Mouse (Mus musculus): ENCODE results near the gene Mpped2. TPM values are rescaled to one million over a fixed set of nuclear protein-coding genes. Genes with fewer than 3 reads are reported as not detected.

The Mpped2 gene
- polyA plus RNA-seq, 1 experiment from 2014 or later, result 106 TPM

DNA sequence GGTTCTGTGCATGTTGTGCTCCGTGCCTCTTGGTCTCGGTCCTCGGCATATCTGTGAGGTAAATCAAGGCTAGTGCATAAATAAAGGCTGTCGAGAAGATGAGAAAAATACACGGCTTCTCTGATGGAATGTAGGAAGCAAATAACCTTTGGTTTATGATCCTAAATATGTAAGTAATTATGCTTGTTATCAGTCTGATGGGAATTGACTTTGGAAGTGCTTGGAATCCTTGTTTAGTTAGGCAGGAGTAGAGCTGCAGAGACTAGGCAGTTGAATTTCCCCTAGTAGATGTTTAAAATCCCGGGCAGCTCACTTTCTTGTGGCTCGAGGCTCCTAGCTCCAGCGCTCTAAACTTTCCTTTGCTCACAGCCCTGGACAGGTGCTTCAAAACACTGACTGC lies 69.9 kb downstream of the Mpped2 start:
- Histone ChIP-seq H3K27ac (no peak overlapping the region), H3K27me3 (ENCODE audit: low read depth, poor library complexity, severe bottlenecking) (no peaks in the 10 kb centered on the region), H3K9me3 (replicated peaks) (no peaks in the 10 kb centered on the region), H3K4me3 (no peak overlapping the region), H3K36me3 (peaks cover 9% of the 10 kb centered on the region), H3K4me1 (0 out of 2 replicates have a peak, but pooled peaks cover 6% of the 10 kb centered on the region)
- no peak for DNase-seq (ENCODE audit: low spot score)
- 74% methylated on average over 8 of the region's 8 CpGs for WGBS

DNA sequence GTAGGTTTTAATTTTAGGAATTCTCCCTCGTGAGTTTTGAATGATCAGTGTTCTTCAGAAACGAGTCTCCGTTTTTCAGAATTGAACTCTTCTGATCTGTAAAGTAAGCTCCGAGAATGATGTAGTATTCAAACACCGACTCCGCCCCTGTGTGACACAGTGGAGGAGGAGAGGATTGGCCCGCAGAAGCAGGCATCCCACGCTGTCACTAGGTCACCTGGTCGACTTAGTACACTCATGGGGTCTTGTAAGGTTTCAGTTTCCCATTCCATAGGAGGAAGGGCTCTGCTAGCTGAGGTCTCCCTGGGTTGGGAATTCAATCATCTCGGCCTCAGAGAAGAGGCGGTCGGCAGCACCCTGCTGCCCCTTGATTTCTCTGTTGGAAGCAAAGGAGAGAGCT lies 76.2 kb downstream of the Mpped2 start:
- Histone ChIP-seq H3K27ac (no peak overlapping the region), H3K4me3 (no peak overlapping the region), H3K36me3 (peaks cover 11% of the 10 kb centered on the region), H3K27me3 (ENCODE audit: low read depth, poor library complexity, severe bottlenecking) (no peaks in the 10 kb centered on the region), H3K4me1 (peaks cover 2% of the 10 kb centered on the region), H3K9me3 (replicated peaks) (no peaks in the 10 kb centered on the region)
- DNase-seq (ENCODE audit: low spot score), result no peak
- WGBS, result 81% methylated on average over 12 of the region's 12 CpGs

DNA sequence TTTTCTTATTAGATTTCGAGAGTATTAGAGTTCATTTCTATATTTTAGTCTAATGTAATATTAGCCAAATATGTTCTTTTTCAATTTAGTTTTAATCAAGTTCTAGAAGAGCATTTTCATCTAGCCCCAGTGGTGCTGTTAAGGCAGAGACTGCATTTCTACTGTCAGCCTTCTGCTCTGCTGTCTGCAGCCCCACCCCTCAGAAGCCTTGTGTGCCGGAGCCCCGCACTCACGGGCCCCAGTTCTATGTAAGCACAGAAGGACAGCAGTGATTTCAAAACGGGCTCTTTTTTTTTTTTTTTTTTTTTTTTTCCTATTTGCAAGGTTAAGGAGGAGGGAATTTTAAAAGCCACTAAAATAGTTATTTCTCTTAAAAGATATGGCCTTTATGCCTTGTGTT lies 79.6 kb downstream of the Mpped2 start:
- no peak for DNase-seq (ENCODE audit: low spot score)

DNA sequence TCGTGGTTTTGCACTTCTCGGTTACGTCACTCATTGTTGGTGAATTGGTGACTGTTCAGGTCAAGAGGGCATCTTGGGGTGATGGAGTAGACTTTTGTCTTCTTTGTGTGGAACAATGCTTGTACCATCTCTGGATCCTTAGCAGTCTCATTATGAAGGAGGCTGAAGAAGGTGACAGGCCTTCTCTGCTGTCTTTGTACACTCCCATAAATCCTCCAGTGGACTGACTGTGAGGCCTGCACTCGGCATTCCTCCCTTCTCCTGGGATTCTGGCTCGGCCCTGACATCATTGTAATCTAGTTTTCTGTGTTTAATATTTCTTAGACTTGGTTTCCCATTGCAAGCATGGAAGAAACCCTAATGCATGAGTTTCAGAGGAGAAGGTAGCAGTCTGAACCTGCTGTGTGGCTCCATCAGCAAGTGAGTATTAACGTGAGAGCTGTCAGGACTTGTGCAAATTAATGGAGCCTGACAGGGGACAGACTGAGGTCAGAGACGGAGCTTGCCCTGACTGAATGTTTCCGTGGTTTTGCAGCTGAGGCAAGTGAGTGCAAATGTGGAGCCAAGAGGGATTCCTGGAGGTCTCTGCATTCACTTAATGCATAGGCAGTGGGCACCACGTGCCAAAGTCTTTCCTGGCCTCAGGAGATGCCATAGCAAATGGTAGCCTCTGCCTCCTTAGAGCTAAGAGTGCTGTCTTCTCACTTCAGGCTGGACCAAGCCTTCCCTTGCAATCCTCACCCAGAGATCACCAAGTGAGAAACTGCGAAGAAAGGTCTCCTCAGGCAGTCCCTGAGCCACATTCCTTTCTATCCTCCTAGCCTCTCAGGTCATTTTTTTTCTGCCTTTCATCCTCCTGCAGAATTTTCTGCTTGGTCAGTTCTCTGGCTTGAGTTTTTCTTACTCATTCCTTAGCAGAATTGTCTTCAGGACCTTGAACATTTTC lies 81.5 kb downstream of the Mpped2 start:
- Histone ChIP-seq H3K4me3 (no peak overlapping the region), H3K27ac (peak overlapping the region; percentile 33; the same call in 1 of the 2 replicates), H3K27me3 (ENCODE audit: low read depth, poor library complexity, severe bottlenecking) (no peaks in the 10 kb centered on the region), H3K36me3 (peaks cover 6% of the 10 kb centered on the region), H3K4me1 (peaks cover 19% of the 10 kb centered on the region), H3K9me3 (replicated peaks) (no peaks in the 10 kb centered on the region)
- DNase-seq (ENCODE audit: low spot score), result no peak
- 44% methylated on average over 10 of the region's 10 CpGs for WGBS

More for the DNA sequence above, 79.6 kb downstream of the Mpped2 start:
- 73% methylated on average over 5 of the region's 5 CpGs for WGBS
- H3K27ac ChIP-seq, result no peak overlapping the region
- peaks cover 6% of the 10 kb centered on the region for H3K36me3 ChIP-seq
- H3K27me3 ChIP-seq (ENCODE audit: low read depth, poor library complexity, severe bottlenecking), result no peaks in the 10 kb centered on the region
- no peaks in the 10 kb centered on the region for H3K9me3 ChIP-seq (replicated peaks)
- peaks cover 19% of the 10 kb centered on the region for H3K4me1 ChIP-seq
- no peak overlapping the region for H3K4me3 ChIP-seq

DNA sequence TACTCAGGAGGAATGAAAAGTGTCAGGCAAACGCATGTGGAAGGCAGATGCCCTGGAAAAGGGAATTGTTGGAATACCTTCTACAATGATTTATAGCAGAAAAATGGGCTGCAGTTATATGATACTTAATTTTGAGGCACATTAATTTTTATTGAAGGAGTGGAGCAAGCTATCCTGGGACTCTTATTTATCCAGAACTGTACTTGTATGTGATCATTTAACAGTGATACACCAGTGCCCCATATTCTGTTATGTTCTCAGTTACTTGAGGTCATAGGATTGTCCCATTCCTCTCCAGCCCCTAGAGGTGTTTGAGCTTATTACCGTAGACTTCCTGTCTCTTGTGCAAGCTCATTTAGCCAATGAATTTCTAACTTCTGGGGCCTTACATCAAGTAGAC lies 82.9 kb downstream of the Mpped2 start:
- H3K27ac ChIP-seq, result no peak overlapping the region
- 85% methylated on average over 2 of the region's 2 CpGs for WGBS
- DNase-seq (ENCODE audit: low spot score), result no peak

DNA sequence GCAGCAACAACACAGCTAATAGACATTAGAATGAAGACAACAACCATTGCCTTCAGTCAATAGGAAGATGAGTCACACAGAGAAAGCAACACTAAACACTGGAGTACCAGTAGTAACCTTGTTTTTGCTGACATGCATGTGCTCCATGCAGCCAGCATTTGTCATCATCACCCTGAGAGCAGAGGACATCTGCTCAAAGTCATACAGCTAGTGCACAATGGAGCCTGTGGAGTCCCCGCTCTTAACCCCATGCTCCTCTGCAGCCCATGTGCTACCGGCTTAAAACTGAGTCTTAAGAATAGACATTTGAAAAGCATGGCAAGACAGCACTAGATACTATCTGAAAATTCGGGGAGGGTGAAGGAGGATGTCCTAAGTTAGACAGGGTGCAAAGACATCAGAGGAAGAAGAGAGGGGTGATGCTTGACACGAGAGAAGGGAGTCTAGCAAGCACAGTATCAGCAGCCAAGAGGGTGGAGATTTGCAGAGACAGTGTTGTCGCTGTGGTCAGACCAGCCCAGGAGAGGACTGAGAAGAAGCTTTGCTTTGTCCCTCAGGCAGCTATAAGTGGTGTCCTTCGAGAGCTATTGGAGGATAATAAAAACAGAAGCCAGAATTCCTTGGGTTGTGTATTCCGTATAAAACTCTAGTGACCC lies 85.9 kb downstream of the Mpped2 start:
- H3K27me3 ChIP-seq (ENCODE audit: low read depth, poor library complexity, severe bottlenecking), result no peaks in the 10 kb centered on the region
- no peak for DNase-seq (ENCODE audit: low spot score)
- peaks cover 3% of the 10 kb centered on the region for H3K36me3 ChIP-seq
- 89% methylated on average over 7 of the region's 7 CpGs for WGBS
- no peak overlapping the region for H3K27ac ChIP-seq
- no peaks in the 10 kb centered on the region for H3K9me3 ChIP-seq (replicated peaks)
- H3K4me3 ChIP-seq, result no peak overlapping the region
- H3K4me1 ChIP-seq, result peaks cover 48% of the 10 kb centered on the region

More for the DNA sequence above, 82.9 kb downstream of the Mpped2 start:
- no peaks in the 10 kb centered on the region for H3K9me3 ChIP-seq (replicated peaks)
- no peaks in the 10 kb centered on the region for H3K27me3 ChIP-seq (ENCODE audit: low read depth, poor library complexity, severe bottlenecking)
- no peak overlapping the region for H3K4me3 ChIP-seq
- H3K36me3 ChIP-seq, result peaks cover 6% of the 10 kb centered on the region
- peaks cover 19% of the 10 kb centered on the region for H3K4me1 ChIP-seq

DNA sequence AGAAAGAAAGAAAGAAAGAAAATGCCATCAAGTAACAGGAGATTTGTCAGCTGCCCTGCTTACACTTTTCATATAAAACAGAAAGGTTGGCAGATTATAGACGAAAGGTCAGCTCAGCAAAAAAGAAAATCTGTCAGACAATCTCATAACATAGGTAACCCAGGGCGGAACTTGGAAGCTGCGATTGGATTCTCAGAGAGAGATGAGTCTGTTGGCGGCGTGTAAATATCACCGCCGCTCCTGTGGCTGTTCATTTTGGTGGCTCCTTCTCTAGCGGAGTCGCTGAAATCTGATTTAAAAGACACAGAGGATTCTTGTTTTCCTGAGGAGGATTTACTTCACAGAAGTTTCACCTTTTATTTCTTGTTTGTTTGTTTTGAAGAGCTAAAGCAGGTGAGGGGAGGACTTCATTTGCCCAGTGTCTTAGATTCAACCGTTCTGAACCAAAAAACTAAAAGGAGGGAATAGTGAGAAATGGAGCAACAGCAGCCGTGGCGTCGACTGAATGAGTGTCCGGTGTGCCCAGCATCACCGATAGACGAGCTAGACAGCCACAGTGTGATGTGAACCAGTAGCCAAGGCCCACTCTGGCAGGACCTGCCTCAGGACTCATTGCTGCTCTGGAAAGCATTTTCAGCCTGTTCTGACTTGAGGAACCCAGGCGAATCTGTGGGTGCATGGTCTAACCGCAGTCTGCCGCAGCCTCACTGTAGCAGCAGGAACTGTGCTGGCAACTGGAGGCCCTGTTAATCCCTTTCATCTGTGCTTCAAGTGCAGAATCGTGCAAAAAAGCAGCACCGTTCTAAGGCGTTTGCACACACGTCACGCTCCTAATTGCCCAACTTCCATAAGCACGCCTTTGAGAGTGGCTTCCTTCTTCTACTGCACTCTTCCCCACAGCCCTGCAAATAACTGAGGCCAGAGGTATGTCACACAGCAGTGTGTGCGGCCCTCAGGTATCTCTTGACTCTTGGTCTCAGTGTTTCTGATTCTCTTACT lies 88.4 kb downstream of the Mpped2 start:
- DNase-seq (ENCODE audit: low spot score), result no peak
- H3K4me3 ChIP-seq, result no peak overlapping the region
- peak overlapping the region; percentile 77 for H3K27ac ChIP-seq
- H3K9me3 ChIP-seq (replicated peaks), result no peaks in the 10 kb centered on the region
- H3K27me3 ChIP-seq (ENCODE audit: low read depth, poor library complexity, severe bottlenecking), result no peaks in the 10 kb centered on the region
- peaks cover 42% of the 10 kb centered on the region for H3K4me1 ChIP-seq
- WGBS, result 81% methylated on average over 26 of the region's 26 CpGs
- H3K36me3 ChIP-seq, result peaks cover 10% of the 10 kb centered on the region

DNA sequence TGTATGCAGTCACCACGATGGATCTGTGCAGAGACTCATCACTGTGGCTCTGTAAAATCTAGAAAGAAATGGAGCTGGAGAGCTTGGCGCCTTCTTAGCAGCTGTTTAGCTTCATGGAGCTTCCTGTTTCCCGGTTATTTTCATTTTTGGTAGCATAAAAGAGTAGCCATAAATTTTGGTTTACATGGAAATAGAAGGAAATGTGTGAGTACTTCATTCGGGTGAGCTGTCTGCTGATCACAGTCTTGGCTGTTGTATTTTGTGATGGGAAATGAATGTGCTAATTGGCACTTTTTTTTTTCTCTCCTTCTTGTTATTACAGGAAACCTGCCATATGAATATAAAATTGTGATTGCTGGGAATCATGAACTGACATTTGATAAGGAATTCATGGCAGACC lies 90.2 kb downstream of the Mpped2 start:
- no peaks in the 10 kb centered on the region for H3K9me3 ChIP-seq (replicated peaks)
- WGBS, result 65% methylated on average over 4 of the region's 4 CpGs
- no peak for DNase-seq (ENCODE audit: low spot score)
- H3K4me1 ChIP-seq, result peaks cover 52% of the 10 kb centered on the region
- no peak overlapping the region for H3K27ac ChIP-seq
- no peaks in the 10 kb centered on the region for H3K27me3 ChIP-seq (ENCODE audit: low read depth, poor library complexity, severe bottlenecking)
- H3K36me3 ChIP-seq, result peaks cover 7% of the 10 kb centered on the region; the same call in 1 of the 2 replicates
- H3K4me3 ChIP-seq, result no peak overlapping the region

DNA sequence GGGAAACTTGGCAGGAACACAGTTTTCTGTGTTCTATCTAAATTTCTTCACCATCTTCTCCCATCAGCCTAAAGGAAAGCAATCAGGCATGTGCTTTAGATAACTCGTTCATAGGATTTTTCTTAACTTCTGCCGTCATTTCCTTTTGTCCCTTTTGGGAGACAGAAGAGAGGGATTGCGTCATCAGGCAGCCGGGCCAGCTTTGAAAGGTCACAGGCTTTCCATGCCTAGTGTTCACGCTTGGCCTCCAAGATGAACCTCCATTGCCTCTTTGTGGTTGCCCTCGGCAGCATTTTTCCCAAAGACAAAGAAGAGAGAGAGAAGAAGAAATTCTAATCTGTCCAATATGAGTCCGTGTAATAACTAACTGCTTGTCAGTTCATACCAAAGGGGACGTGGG lies 95.0 kb downstream of the Mpped2 start:
- WGBS, result 52% methylated on average over 8 of the region's 8 CpGs
- no peak for DNase-seq (ENCODE audit: low spot score)
- H3K9me3 ChIP-seq (replicated peaks), result no peaks in the 10 kb centered on the region

DNA sequence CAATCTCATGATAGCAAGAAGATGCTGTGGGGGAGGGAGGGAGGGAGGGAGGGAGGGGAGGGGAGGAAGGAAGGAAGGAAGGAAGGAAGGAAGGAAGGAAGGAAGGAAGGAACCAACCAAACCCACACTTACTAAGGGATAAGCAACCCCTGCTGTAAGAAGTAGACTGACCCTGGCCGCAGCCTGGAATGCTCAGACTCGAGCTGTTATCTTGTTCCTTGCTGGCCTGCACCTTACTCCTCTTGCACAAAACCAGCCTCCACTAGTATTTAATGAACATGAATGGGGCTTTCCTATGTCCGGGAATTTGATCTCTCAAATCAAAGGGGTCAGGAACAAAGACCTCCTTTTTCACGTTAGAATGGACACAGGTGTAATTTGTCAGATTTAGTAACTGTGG lies 95.5 kb downstream of the Mpped2 start:
- H3K27ac ChIP-seq, result peak overlapping the region; percentile 81
- H3K4me1 ChIP-seq, result peaks cover 78% of the 10 kb centered on the region
- no peak overlapping the region for H3K4me3 ChIP-seq
- peaks cover 12% of the 10 kb centered on the region; the same call in 1 of the 2 replicates for H3K36me3 ChIP-seq
- H3K9me3 ChIP-seq (replicated peaks), result no peaks in the 10 kb centered on the region
- H3K27me3 ChIP-seq (ENCODE audit: low read depth, poor library complexity, severe bottlenecking), result no peaks in the 10 kb centered on the region
- no peak for DNase-seq (ENCODE audit: low spot score)
- WGBS, result 17% methylated on average over 4 of the region's 4 CpGs

More for the DNA sequence above, 95.0 kb downstream of the Mpped2 start:
- Histone ChIP-seq H3K27ac (peak overlapping the region; percentile 81), H3K27me3 (ENCODE audit: low read depth, poor library complexity, severe bottlenecking) (no peaks in the 10 kb centered on the region), H3K4me1 (peaks cover 78% of the 10 kb centered on the region), H3K4me3 (no peak overlapping the region), H3K36me3 (peaks cover 12% of the 10 kb centered on the region; the same call in 1 of the 2 replicates)

DNA sequence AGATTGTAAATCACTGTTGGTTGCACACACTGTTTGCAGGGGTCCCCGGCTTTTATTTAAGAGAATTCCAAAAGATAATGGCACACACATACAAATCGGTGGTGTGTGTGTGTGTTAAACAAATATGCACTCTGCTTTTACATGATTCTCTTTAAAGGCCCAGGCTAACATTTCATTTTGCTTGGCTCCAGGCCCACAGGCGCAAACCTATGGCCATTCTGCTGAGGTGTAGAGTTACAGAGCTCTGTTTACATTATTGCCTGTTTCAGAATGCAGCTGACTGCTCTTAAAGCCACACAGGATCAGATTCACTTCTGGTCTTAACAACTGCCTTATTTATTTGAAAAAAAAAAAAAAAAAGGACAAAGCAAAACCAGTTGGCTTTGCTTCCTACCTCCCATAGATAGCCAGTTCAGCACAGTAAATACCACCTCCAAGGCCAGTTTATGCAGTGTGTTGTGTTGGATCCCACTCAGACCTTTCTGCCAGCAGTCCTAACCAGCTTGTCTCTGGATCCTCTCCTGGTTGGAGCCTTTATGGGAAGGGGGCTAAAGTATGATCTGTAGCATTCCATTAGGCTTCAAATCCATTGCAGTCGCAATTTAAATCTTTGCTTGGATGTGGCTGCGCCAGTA lies 96.7 kb downstream of the Mpped2 start:
- Histone ChIP-seq H3K36me3 (peaks cover 10% of the 10 kb centered on the region; the same call in 1 of the 2 replicates), H3K4me1 (peaks cover 75% of the 10 kb centered on the region), H3K9me3 (replicated peaks) (no peaks in the 10 kb centered on the region), H3K4me3 (no peak overlapping the region), H3K27me3 (ENCODE audit: low read depth, poor library complexity, severe bottlenecking) (no peaks in the 10 kb centered on the region), H3K27ac (peak overlapping the region; percentile 88)
- no peak for DNase-seq (ENCODE audit: low spot score)
- WGBS, result 22% methylated on average over 5 of the region's 5 CpGs

DNA sequence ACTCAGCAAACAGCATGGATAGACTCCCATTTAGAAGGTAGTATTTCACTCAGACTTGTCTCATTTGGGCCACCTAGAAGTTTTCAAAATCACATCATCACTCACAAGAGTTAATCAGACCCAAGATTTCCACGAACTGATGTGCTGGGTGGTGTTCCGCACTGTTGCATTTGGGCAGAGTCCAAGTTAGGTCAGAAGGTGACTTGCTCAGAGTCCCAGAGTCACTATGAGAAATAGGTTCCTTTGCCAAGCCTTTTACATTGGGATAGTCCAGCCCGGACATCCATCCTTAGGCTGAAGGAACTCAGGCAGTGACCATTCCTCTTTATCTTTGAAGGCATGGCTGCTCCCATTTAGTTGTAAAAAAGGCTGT lies 97.2 kb downstream of the Mpped2 start:
- Histone ChIP-seq H3K4me1 (peaks cover 76% of the 10 kb centered on the region), H3K27ac (peak overlapping the region; percentile 88), H3K4me3 (no peak overlapping the region), H3K36me3 (0 out of 2 replicates have a peak, but pooled peaks cover 5% of the 10 kb centered on the region), H3K9me3 (replicated peaks) (no peaks in the 10 kb centered on the region), H3K27me3 (ENCODE audit: low read depth, poor library complexity, severe bottlenecking) (no peaks in the 10 kb centered on the region)
- no peak for DNase-seq (ENCODE audit: low spot score)
- 29% methylated on average over 3 of the region's 3 CpGs for WGBS

Measured in limb, embryonic 10.5 days (tissue).